Mouse (Mus musculus): ENCODE data around the gene Tpk1. TPM values are rescaled to one million over a fixed set of nuclear protein-coding genes. Genes with fewer than 3 reads are reported as not detected.
A peak's percentile ranks its signal among the peaks of the same experiment; 100 is the strongest.

Gene Tpk1
- polyA plus RNA-seq, 1 experiment from 2014 or later = 8.9 TPM

- ATAC-seq (ENCODE audit: insufficient number of reproducible peaks, low FRiP score, low TSS enrichment, low read depth) = no peak
- peak overlapping the region; percentile 51 for H3K4me3 ChIP-seq (replicated peaks)
- no peaks in the 10 kb centered on the region for H3K27me3 ChIP-seq
- H3K4me2 ChIP-seq (replicated peaks) = peak overlapping the region; percentile 61
- 78% methylated on average over 7 of the region's 7 CpGs for WGBS
- H3K9me3 ChIP-seq (replicated peaks) = no peaks in the 10 kb centered on the region
- H3K27ac ChIP-seq (replicated peaks) = peak overlapping the region; percentile 91
- no peaks in the 10 kb centered on the region for H3K36me3 ChIP-seq
- no peak overlapping the region for H3K9ac ChIP-seq
- H3K4me1 ChIP-seq = no peaks in the 10 kb centered on the region
These were observed 728 bp upstream of the Tpk1 start for GRCm38 (mm10) chr6:43666611-43667400.

- Histone ChIP-seq H3K27me3 (no peaks in the 10 kb centered on the region), H3K4me3 (replicated peaks) (no peak overlapping the region), H3K27ac (replicated peaks) (no peak overlapping the region), H3K36me3 (no peaks in the 10 kb centered on the region), H3K9ac (no peak overlapping the region), H3K4me2 (replicated peaks) (no peak overlapping the region), H3K4me1 (no peaks in the 10 kb centered on the region), H3K9me3 (replicated peaks) (no peaks in the 10 kb centered on the region)
- WGBS = 80% methylated on average over 2 of the region's 2 CpGs
- no peak for ATAC-seq (ENCODE audit: insufficient number of reproducible peaks, low FRiP score, low TSS enrichment, low read depth)
These were observed 4.3 kb downstream of the Tpk1 start for GRCm38 (mm10) chr6:43661822-43662221.

- no peaks in the 10 kb centered on the region for H3K9me3 ChIP-seq (replicated peaks)
- no peak overlapping the region for H3K4me2 ChIP-seq (replicated peaks)
- ATAC-seq (ENCODE audit: insufficient number of reproducible peaks, low FRiP score, low TSS enrichment, low read depth) = no peak
- H3K4me3 ChIP-seq (replicated peaks) = no peak overlapping the region
- no peaks in the 10 kb centered on the region for H3K27me3 ChIP-seq
- H3K36me3 ChIP-seq = no peaks in the 10 kb centered on the region
- no peak overlapping the region for H3K27ac ChIP-seq (replicated peaks)
- H3K4me1 ChIP-seq = no peaks in the 10 kb centered on the region
- H3K9ac ChIP-seq = no peak overlapping the region
- 80% methylated on average over 4 of the region's 4 CpGs for WGBS
These were observed 7.8 kb downstream of the Tpk1 start for GRCm38 (mm10) chr6:43658290-43658689.

- Histone ChIP-seq H3K4me1 (no peaks in the 10 kb centered on the region), H3K4me3 (replicated peaks) (no peak overlapping the region), H3K27me3 (no peaks in the 10 kb centered on the region), H3K36me3 (no peaks in the 10 kb centered on the region), H3K9ac (no peak overlapping the region), H3K27ac (replicated peaks) (no peak overlapping the region), H3K4me2 (replicated peaks) (no peak overlapping the region), H3K9me3 (replicated peaks) (no peaks in the 10 kb centered on the region)
- no peak for ATAC-seq (ENCODE audit: insufficient number of reproducible peaks, low FRiP score, low TSS enrichment, low read depth)
- WGBS = 83% methylated on average over 3 of the region's 3 CpGs
These were observed 8.2 kb downstream of the Tpk1 start for GRCm38 (mm10) chr6:43657845-43658244.

GRCm38 (mm10) chr6:43654876-43655456, 11.1 kb downstream of the Tpk1 start:
- H3K4me2 ChIP-seq (replicated peaks) = no peak overlapping the region
- H3K9ac ChIP-seq = no peak overlapping the region
- no peaks in the 10 kb centered on the region for H3K27me3 ChIP-seq
- H3K9me3 ChIP-seq (replicated peaks) = no peaks in the 10 kb centered on the region
- no peak for ATAC-seq (ENCODE audit: insufficient number of reproducible peaks, low FRiP score, low TSS enrichment, low read depth)
- H3K36me3 ChIP-seq = no peaks in the 10 kb centered on the region
- H3K27ac ChIP-seq (replicated peaks) = no peak overlapping the region
- WGBS = 81% methylated on average over 8 of the region's 8 CpGs
- no peaks in the 10 kb centered on the region for H3K4me1 ChIP-seq
- no peak overlapping the region for H3K4me3 ChIP-seq (replicated peaks)

GRCm38 (mm10) chr6:43649516-43649915, 16.6 kb downstream of the Tpk1 start:
- H3K9ac ChIP-seq = no peak overlapping the region
- H3K27ac ChIP-seq (replicated peaks) = no peak overlapping the region
- H3K4me2 ChIP-seq (replicated peaks) = no peak overlapping the region
- H3K9me3 ChIP-seq (replicated peaks) = no peaks in the 10 kb centered on the region
- WGBS = 79% methylated on average over 2 of the region's 2 CpGs
- H3K36me3 ChIP-seq = no peaks in the 10 kb centered on the region
- H3K4me1 ChIP-seq = no peaks in the 10 kb centered on the region
- H3K4me3 ChIP-seq (replicated peaks) = no peak overlapping the region
- no peaks in the 10 kb centered on the region for H3K27me3 ChIP-seq
- no peak for ATAC-seq (ENCODE audit: insufficient number of reproducible peaks, low FRiP score, low TSS enrichment, low read depth)

- no peaks in the 10 kb centered on the region for H3K4me1 ChIP-seq
- H3K27ac ChIP-seq (replicated peaks) = no peak overlapping the region
- H3K36me3 ChIP-seq = no peaks in the 10 kb centered on the region
- H3K9me3 ChIP-seq (replicated peaks) = no peaks in the 10 kb centered on the region
- no peaks in the 10 kb centered on the region for H3K27me3 ChIP-seq
- no peak overlapping the region for H3K9ac ChIP-seq
- WGBS = 84% methylated on average over 2 of the region's 2 CpGs
- no peak for ATAC-seq (ENCODE audit: insufficient number of reproducible peaks, low FRiP score, low TSS enrichment, low read depth)
- H3K4me2 ChIP-seq (replicated peaks) = no peak overlapping the region
- no peak overlapping the region for H3K4me3 ChIP-seq (replicated peaks)
These were observed 20.4 kb downstream of the Tpk1 start for GRCm38 (mm10) chr6:43645674-43646073.

GRCm38 (mm10) chr6:43645105-43645504, 21.0 kb downstream of the Tpk1 start:
- Histone ChIP-seq H3K4me1 (no peaks in the 10 kb centered on the region), H3K9ac (no peak overlapping the region), H3K4me3 (replicated peaks) (no peak overlapping the region), H3K4me2 (replicated peaks) (no peak overlapping the region), H3K27me3 (no peaks in the 10 kb centered on the region), H3K27ac (replicated peaks) (no peak overlapping the region), H3K9me3 (replicated peaks) (no peaks in the 10 kb centered on the region), H3K36me3 (no peaks in the 10 kb centered on the region)
- 95% methylated on average over 1 of the region's 1 CpGs for WGBS
- no peak for ATAC-seq (ENCODE audit: insufficient number of reproducible peaks, low FRiP score, low TSS enrichment, low read depth)

GRCm38 (mm10) chr6:43643718-43644117, 22.4 kb downstream of the Tpk1 start:
- H3K4me2 ChIP-seq (replicated peaks) = no peak overlapping the region
- WGBS = 77% methylated on average over 6 of the region's 6 CpGs
- no peak overlapping the region for H3K9ac ChIP-seq
- no peaks in the 10 kb centered on the region for H3K36me3 ChIP-seq
- H3K4me1 ChIP-seq = no peaks in the 10 kb centered on the region
- H3K27me3 ChIP-seq = no peaks in the 10 kb centered on the region
- H3K27ac ChIP-seq (replicated peaks) = no peak overlapping the region
- no peaks in the 10 kb centered on the region for H3K9me3 ChIP-seq (replicated peaks)
- H3K4me3 ChIP-seq (replicated peaks) = no peak overlapping the region
- no peak for ATAC-seq (ENCODE audit: insufficient number of reproducible peaks, low FRiP score, low TSS enrichment, low read depth)

GRCm38 (mm10) chr6:43642375-43642774, 23.7 kb downstream of the Tpk1 start:
- Histone ChIP-seq H3K4me3 (replicated peaks) (no peak overlapping the region), H3K4me2 (replicated peaks) (no peak overlapping the region), H3K4me1 (no peaks in the 10 kb centered on the region), H3K27me3 (no peaks in the 10 kb centered on the region), H3K9ac (no peak overlapping the region), H3K27ac (replicated peaks) (no peak overlapping the region), H3K9me3 (replicated peaks) (no peaks in the 10 kb centered on the region), H3K36me3 (no peaks in the 10 kb centered on the region)
- no peak for ATAC-seq (ENCODE audit: insufficient number of reproducible peaks, low FRiP score, low TSS enrichment, low read depth)
- WGBS = 44% methylated on average over 5 of the region's 5 CpGs

GRCm38 (mm10) chr6:43640621-43641020, 25.5 kb downstream of the Tpk1 start:
- no peaks in the 10 kb centered on the region for H3K36me3 ChIP-seq
- H3K9ac ChIP-seq = no peak overlapping the region
- no peak overlapping the region for H3K4me2 ChIP-seq (replicated peaks)
- no peak overlapping the region for H3K4me3 ChIP-seq (replicated peaks)
- H3K27me3 ChIP-seq = no peaks in the 10 kb centered on the region
- H3K9me3 ChIP-seq (replicated peaks) = no peaks in the 10 kb centered on the region
- H3K4me1 ChIP-seq = no peaks in the 10 kb centered on the region
- no peak overlapping the region for H3K27ac ChIP-seq (replicated peaks)
- ATAC-seq (ENCODE audit: insufficient number of reproducible peaks, low FRiP score, low TSS enrichment, low read depth) = no peak

- H3K36me3 ChIP-seq = no peaks in the 10 kb centered on the region
- no peaks in the 10 kb centered on the region for H3K9me3 ChIP-seq (replicated peaks)
- no peaks in the 10 kb centered on the region for H3K4me1 ChIP-seq
- no peak overlapping the region for H3K4me2 ChIP-seq (replicated peaks)
- no peak overlapping the region for H3K4me3 ChIP-seq (replicated peaks)
- no peak for ATAC-seq (ENCODE audit: insufficient number of reproducible peaks, low FRiP score, low TSS enrichment, low read depth)
- 83% methylated on average over 1 of the region's 1 CpGs for WGBS
- no peaks in the 10 kb centered on the region for H3K27me3 ChIP-seq
- no peak overlapping the region for H3K27ac ChIP-seq (replicated peaks)
- no peak overlapping the region for H3K9ac ChIP-seq
These were observed 27.2 kb downstream of the Tpk1 start for GRCm38 (mm10) chr6:43638865-43639264.

Measured in embryonic facial prominence, embryonic 15.5 days (tissue).